Mouse (Mus musculus) brain, embryonic 14.5 days (tissue): ENCODE measurements at regions not wholly inside any gene's neighbourhood (a gene's known extent, or its start where the extent isn't known, plus 50 kb on each side); places are given as distances from the start of the nearest gene placed in this dataset.

Source experiments
- CTCF ChIP-seq: fragments of 200-500 bp; IDR thresholded peaks from 2 replicates; pipeline ENCODE4 v1.5.1; 2012; ENCODE audit warnings: inconsistent platforms, mild to moderate bottlenecking, moderate library complexity, borderline replicate concordance; ENCODE audit not compliant: insufficient read depth, insufficient read length; ENCODE audit errors: extremely low read depth
- POLR2A ChIP-seq: fragments of 200-500 bp; IDR thresholded peaks from 2 replicates; pipeline ENCODE4 v1.6.1; 2012; ENCODE audit warnings: mild to moderate bottlenecking, inconsistent platforms, borderline replicate concordance; ENCODE audit not compliant: poor library complexity, insufficient read depth, insufficient read length, severe bottlenecking; ENCODE audit errors: extremely low read depth

DNA sequence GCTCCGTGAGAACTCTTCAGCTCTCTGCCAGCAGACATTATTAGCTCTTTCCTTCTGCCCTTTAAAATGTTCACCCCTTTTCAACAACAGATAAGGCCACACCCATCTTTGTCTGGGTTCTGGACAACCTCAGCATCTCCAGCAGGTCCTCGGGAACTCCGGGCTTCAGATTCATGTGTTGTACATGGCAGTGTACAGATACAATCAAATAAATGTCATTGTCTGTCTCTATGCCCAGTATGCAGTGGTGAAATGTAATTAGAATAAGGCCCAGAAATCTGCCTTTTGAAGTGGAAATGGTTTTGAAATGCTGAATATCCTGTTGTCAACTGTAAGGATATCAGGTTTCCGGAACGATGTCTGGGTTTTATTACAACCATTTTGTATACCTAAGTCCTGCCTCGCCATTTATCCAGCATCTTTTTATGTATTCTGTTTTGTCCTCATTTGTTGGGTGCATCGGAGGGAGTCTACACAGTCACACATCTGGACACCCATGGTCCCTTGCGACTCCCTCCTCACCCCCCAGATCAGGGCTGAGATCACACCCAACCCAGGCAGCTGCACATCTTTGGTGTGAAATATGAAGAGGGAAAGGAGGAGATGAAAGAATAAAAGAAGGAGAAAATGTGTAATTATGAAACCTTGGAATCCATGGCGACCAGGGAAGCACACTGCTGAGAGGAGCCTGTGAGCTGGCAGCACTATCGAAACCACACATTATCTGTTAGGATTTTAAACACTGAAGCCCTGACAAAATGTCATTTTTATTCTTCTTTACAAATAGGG is 94.4 kb downstream of the Sox11 start:
- TF ChIP-seq CTCF (no peak), POLR2A (no peak)
